Mouse (Mus musculus) lung, postnatal 0 days (tissue): ENCODE measurements at regions not wholly inside any gene's neighbourhood (a gene's known extent, or its start where the extent isn't known, plus 50 kb on each side); places are given as distances from the start of the nearest gene placed in this dataset.

ENCODE experiments used
- CTCF ChIP-seq: IDR thresholded peaks from 2 replicates; pipeline ENCODE4 v1.5.1; 2016; ENCODE audit warnings: antibody characterized with exemption, mild to moderate bottlenecking
- EP300 ChIP-seq: IDR thresholded peaks from 2 replicates; pipeline ENCODE4 v1.6.1; 2016; ENCODE audit warnings: antibody characterized with exemption, mild to moderate bottlenecking, control low read depth

DNA sequence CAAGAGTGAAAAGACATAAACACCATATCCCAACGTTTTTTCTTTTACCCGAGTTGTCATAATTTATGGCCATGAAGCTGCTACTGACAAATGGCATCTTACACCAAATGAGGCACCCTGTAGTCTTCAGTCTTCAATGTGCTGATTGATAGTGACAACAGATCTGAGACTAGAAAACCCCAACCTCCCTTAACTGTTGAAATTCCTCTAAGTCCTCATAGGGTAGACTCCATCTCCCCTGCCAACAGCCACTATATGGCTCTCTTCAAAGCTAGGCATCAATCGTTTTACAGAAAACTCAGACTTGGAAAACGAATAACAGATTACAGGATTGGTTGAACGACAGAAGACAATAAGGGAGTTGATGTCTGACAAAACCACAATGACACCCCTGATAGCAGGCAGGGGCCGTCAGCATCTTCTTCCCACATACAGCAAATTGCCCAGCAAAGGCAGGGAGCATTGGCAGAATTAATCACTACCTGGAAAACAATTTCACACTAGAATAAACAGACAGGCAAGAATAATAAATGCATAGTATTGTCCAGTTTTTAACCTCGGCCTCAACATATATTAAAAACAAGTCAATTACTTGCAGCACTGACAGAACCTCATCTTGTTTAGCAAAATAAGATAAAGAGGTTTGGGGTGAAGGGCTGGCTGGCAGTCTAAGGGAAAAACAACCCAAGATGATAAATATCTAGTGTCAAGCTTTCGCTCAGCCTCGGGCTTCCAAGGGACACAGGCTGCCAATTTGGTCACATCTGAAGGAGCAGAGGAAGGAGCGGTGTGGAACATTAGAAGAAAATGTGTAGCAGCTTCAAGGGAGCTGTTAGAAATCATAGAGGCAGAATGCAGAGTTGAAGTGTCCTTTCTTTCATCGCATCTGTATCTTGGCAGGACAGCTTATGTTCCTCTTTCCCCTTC, 310.4 kb upstream of the B3gat1 start:
- TF ChIP-seq CTCF (no peak), EP300 (no peak)
